Mouse (Mus musculus): ENCODE measurements around the gene Acox1. TPM values are rescaled to one million over a fixed set of nuclear protein-coding genes. Genes with fewer than 3 reads are reported as not detected.

Acox1 gene
- polyA plus RNA-seq, 1 experiment from 2014 or later, result 98.9 TPM

DNA sequence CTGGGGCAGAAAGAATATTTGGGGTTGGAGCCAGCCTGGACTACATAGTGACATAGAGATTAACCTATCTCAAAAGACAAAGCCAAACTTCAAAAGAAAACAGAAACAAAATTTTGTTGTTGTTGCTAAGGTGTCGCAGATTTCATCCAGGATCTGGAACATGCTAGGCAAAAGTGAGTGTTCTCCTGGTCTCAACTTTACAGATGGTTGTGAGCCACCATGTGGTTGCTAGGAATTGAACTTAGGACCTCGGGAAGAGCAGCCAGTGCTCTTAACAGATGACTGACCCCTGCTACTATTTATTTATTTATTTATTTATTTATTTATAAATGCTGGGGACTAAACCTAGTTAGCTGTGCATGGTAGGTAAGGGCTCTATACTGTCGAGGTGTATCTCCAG lies 2.5 kb downstream of the Acox1 start:
- Histone ChIP-seq H3K4me2 (replicated peaks; ENCODE audit: low read depth) (peak overlapping the region; percentile 80), H3K27ac (ENCODE audit: low read depth, low read length) (peak overlapping the region; percentile 88), H3K27me3 (replicated peaks; ENCODE audit: control insufficient read depth, insufficient read depth, low read length) (no peaks in the 10 kb centered on the region), H3K4me1 (replicated peaks; ENCODE audit: control insufficient read depth, insufficient read depth, low read length) (0 out of 2 replicates have a peak, but pooled peaks cover 6% of the 10 kb centered on the region), H3K36me3 (ENCODE audit: control insufficient read depth, insufficient read depth) (peaks cover 16% of the 10 kb centered on the region), H3K4me3 (ENCODE audit: low read depth, low read length) (peak overlapping the region; percentile 76; the same call in 1 of the 2 replicates), H3K9me3 (ENCODE audit: control insufficient read depth) (no peaks in the 10 kb centered on the region), H3K9ac (ENCODE audit: low read depth, low read length) (no peak overlapping the region; the same call in 1 of the 2 replicates)
- WGBS, result 73% methylated on average over 3 of the region's 3 CpGs
- no peak for TF ChIP-seq CTCF (IDR thresholded peaks at IDR 0.05; ENCODE audit: low read depth)
- no peak for ATAC-seq

DNA sequence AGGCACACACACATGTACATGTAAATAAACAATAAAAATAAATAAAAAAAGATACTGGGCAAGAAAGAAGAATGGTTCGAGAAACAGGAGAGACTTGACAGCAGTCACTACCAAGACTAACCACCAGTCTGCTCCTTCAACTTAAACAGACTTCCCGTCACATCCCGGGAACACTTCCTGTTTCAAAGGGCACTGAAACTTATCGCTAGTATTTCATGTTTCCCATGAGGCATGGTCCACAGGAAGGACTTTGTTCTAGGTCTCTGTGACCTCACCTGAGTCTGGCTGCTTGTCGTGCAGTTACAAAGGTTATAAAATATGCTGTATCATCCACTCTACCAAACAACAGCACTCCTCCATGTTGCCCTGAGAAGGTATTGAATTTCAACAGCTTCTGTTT lies 3.6 kb downstream of the Acox1 start:
- WGBS, result 28% methylated on average over 5 of the region's 5 CpGs
- 0 out of 2 replicates have a peak, but pooled peaks cover 6% of the 10 kb centered on the region for H3K4me1 ChIP-seq (replicated peaks; ENCODE audit: control insufficient read depth, insufficient read depth, low read length)
- H3K4me2 ChIP-seq (replicated peaks; ENCODE audit: low read depth), result peak overlapping the region; percentile 80
- peak; percentile 60 for ATAC-seq
- H3K9ac ChIP-seq (ENCODE audit: low read depth, low read length), result 0 out of 2 replicates have a peak overlapping the region, but pooled peaks have one; percentile 7
- H3K27me3 ChIP-seq (replicated peaks; ENCODE audit: control insufficient read depth, insufficient read depth, low read length), result no peaks in the 10 kb centered on the region
- peak overlapping the region; percentile 88 for H3K27ac ChIP-seq (ENCODE audit: low read depth, low read length)
- H3K4me3 ChIP-seq (ENCODE audit: low read depth, low read length), result no peak overlapping the region; the same call in 1 of the 2 replicates
- H3K36me3 ChIP-seq (ENCODE audit: control insufficient read depth, insufficient read depth), result peaks cover 26% of the 10 kb centered on the region
- H3K9me3 ChIP-seq (ENCODE audit: control insufficient read depth), result no peaks in the 10 kb centered on the region
- TF ChIP-seq CTCF (IDR thresholded peaks at IDR 0.05; ENCODE audit: low read depth), result peak; percentile 64

DNA sequence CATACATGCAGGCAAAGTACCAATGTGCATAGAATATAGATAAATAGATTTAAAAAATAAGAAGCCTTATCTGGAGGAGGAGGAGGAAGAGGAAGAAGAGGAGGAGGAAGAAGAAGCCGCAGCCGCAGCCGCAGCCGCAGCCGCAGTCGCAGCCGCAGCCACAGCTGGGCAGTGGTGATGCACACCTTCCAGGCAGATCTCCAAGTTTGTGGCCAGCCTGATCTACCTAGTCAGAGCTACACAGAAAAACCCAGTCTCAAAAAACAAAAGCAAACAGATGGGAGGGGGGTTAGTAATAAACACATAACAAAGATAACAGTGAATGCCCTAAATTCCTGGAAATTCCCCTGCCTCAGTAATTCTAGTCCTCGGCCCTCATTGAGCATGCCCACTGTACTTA lies 4.2 kb downstream of the Acox1 start:
- Histone ChIP-seq H3K4me2 (replicated peaks; ENCODE audit: low read depth) (peak overlapping the region; percentile 50), H3K27ac (ENCODE audit: low read depth, low read length) (peak overlapping the region; percentile 37), H3K9ac (ENCODE audit: low read depth, low read length) (0 out of 2 replicates have a peak overlapping the region, but pooled peaks have one; percentile 7), H3K4me3 (ENCODE audit: low read depth, low read length) (no peak overlapping the region; the same call in 1 of the 2 replicates), H3K4me1 (replicated peaks; ENCODE audit: control insufficient read depth, insufficient read depth, low read length) (0 out of 2 replicates have a peak, but pooled peaks cover 6% of the 10 kb centered on the region), H3K27me3 (replicated peaks; ENCODE audit: control insufficient read depth, insufficient read depth, low read length) (no peaks in the 10 kb centered on the region), H3K36me3 (ENCODE audit: control insufficient read depth, insufficient read depth) (peaks cover 33% of the 10 kb centered on the region), H3K9me3 (ENCODE audit: control insufficient read depth) (no peaks in the 10 kb centered on the region)
- no peak for ATAC-seq
- 88% methylated on average over 8 of the region's 8 CpGs for WGBS
- TF ChIP-seq CTCF (IDR thresholded peaks at IDR 0.05; ENCODE audit: low read depth), result no peak

DNA sequence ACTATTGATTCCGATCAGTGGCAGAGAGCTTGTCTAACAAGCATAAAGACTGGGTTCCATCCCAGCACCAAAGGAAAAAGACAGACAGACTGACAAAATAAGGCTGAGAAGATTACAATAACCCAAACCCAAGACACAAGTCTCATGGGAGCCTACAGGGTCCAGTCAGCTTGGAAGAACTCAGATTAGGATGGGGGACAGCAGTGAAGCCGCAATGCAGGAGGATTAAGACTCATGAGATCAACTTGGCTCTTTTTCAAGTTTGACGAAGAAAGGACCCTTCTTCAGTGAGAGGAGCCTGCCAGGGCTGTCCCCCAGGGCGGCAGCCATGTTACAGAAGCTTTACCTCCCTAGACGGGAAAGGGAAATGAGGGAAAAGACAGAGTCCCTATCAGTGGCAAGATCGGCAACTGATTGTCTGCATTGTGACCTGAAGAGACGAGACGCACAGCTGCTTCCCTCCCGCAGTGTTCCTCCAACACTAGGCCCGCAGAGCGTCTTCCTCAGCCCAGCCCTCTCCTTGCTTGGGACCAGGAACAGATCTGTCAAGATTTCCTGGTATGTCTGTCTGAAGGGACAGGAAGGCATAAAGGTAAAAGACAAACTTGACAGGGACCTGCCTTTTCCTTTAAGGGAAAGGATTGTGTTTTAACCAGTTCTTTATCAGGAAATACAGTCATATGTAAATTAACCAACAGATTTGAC lies 11.5 kb downstream of the Acox1 start:
- no peaks in the 10 kb centered on the region for H3K27me3 ChIP-seq (replicated peaks; ENCODE audit: control insufficient read depth, insufficient read depth, low read length)
- WGBS, result 47% methylated on average over 11 of the region's 11 CpGs
- H3K9me3 ChIP-seq (ENCODE audit: control insufficient read depth), result no peaks in the 10 kb centered on the region
- no peak overlapping the region for H3K4me2 ChIP-seq (replicated peaks; ENCODE audit: low read depth)
- ATAC-seq, result no peak
- no peak overlapping the region for H3K4me3 ChIP-seq (ENCODE audit: low read depth, low read length)
- 0 out of 2 replicates have a peak overlapping the region, but pooled peaks have one; percentile 7 for H3K9ac ChIP-seq (ENCODE audit: low read depth, low read length)
- TF ChIP-seq CTCF (IDR thresholded peaks at IDR 0.05; ENCODE audit: low read depth), result no peak
- H3K27ac ChIP-seq (ENCODE audit: low read depth, low read length), result 0 out of 2 replicates have a peak overlapping the region, but pooled peaks have one; percentile 21
- H3K4me1 ChIP-seq (replicated peaks; ENCODE audit: control insufficient read depth, insufficient read depth, low read length), result no peaks in the 10 kb centered on the region
- H3K36me3 ChIP-seq (ENCODE audit: control insufficient read depth, insufficient read depth), result peaks cover 80% of the 10 kb centered on the region

DNA sequence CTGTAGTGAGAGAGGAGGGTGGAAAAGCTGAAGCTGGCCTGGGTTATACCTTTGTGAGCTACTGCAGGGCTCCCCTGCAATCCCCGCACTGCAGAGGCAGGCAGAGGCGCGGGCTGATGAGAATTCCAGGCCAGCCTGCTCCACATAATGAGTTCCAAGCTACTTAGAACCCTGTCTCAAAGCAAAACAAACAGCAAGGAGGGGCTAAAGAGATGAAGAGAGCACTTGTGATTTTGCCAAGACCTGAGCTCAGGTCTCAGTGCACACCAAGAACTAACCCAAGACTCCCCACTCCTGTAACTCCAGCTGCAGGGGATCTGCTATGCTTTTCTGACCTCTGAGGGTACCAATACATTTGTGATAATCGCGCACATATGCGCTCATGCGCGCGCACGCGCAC lies 12.5 kb downstream of the Acox1 start:
- no peaks in the 10 kb centered on the region for H3K9me3 ChIP-seq (ENCODE audit: control insufficient read depth)
- no peak overlapping the region for H3K4me3 ChIP-seq (ENCODE audit: low read depth, low read length)
- H3K4me1 ChIP-seq (replicated peaks; ENCODE audit: control insufficient read depth, insufficient read depth, low read length), result no peaks in the 10 kb centered on the region
- no peak overlapping the region for H3K4me2 ChIP-seq (replicated peaks; ENCODE audit: low read depth)
- no peak overlapping the region for H3K9ac ChIP-seq (ENCODE audit: low read depth, low read length)
- no peak for TF ChIP-seq CTCF (IDR thresholded peaks at IDR 0.05; ENCODE audit: low read depth)
- 90% methylated on average over 11 of the region's 11 CpGs for WGBS
- H3K27ac ChIP-seq (ENCODE audit: low read depth, low read length), result no peak overlapping the region
- ATAC-seq, result no peak
- no peaks in the 10 kb centered on the region for H3K27me3 ChIP-seq (replicated peaks; ENCODE audit: control insufficient read depth, insufficient read depth, low read length)
- H3K36me3 ChIP-seq (ENCODE audit: control insufficient read depth, insufficient read depth), result peaks cover 82% of the 10 kb centered on the region

DNA sequence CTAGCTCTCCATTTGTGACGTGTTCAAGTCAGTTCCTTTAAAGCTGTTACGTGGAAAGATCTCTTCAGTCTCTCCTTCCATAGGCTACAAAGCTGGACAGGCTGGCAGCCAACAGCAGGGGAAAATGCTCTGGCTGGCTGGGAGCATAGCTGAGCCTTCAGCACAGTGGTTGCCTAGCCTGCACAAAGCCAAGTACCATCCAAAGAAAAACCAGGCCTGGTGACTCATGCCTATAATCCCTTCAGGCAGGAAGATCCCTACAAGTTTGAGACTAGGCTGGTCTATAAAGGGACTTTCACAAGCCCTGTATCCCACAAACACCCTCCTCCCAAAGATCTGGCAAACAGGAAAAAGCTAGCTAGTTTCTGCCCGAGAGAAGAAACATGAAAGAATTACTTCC lies 13.0 kb downstream of the Acox1 start:
- H3K4me3 ChIP-seq (ENCODE audit: low read depth, low read length), result no peak overlapping the region
- no peak overlapping the region for H3K27ac ChIP-seq (ENCODE audit: low read depth, low read length)
- TF ChIP-seq CTCF (IDR thresholded peaks at IDR 0.05; ENCODE audit: low read depth), result no peak
- H3K36me3 ChIP-seq (ENCODE audit: control insufficient read depth, insufficient read depth), result peaks cover 80% of the 10 kb centered on the region
- no peaks in the 10 kb centered on the region for H3K4me1 ChIP-seq (replicated peaks; ENCODE audit: control insufficient read depth, insufficient read depth, low read length)
- no peak overlapping the region for H3K9ac ChIP-seq (ENCODE audit: low read depth, low read length)
- no peak overlapping the region for H3K4me2 ChIP-seq (replicated peaks; ENCODE audit: low read depth)
- ATAC-seq, result no peak
- H3K9me3 ChIP-seq (ENCODE audit: control insufficient read depth), result no peaks in the 10 kb centered on the region
- WGBS, result 85% methylated on average over 3 of the region's 3 CpGs
- no peaks in the 10 kb centered on the region for H3K27me3 ChIP-seq (replicated peaks; ENCODE audit: control insufficient read depth, insufficient read depth, low read length)

Data from intestine, postnatal 0 days (tissue).